In genomic region chr12:112653157-112653824, GRCm38 (mm10) we compare ENCODE assay signal across 7 mouse cellular contexts. TPM values are rescaled to one million over a fixed set of nuclear protein-coding genes. Genes with fewer than 3 reads are reported as not detected.
DNase-seq lines count a peak whose midpoint lies in the region; ATAC-seq and TF ChIP-seq lines count a peak whose summit lies in the region.

No protein-coding gene starts in this region.

- no peak overlapping the region for H3K27ac ChIP-seq in embryonic facial prominence, embryonic 10.5 days (replicated peaks)
- H3K27ac ChIP-seq in kidney, adult 2 months (ENCODE audit: insufficient read depth, low read depth, low read length) = no peak overlapping the region
- H3K27ac ChIP-seq in limb, embryonic 13.5 days = no peak overlapping the region
- H3K27ac ChIP-seq in midbrain, embryonic 16.5 days (ENCODE audit: low read length) = no peak overlapping the region
- H3K27ac ChIP-seq in spleen, adult 2 months (ENCODE audit: insufficient read depth, low read length) = no peak overlapping the region

- no peak for TF ChIP-seq POLR2A in kidney, adult 2 months (IDR thresholded peaks at IDR 0.05; ENCODE audit: low read depth, low read length)
- TF ChIP-seq POLR2A in spleen, adult 2 months (IDR thresholded peaks at IDR 0.05; ENCODE audit: low read depth, low read length) = no peak

- H3K4me1 ChIP-seq in embryonic facial prominence, embryonic 10.5 days = 0 out of 2 replicates have a peak, but pooled peaks cover 6% of the 10 kb centered on the region
- no peaks in the 10 kb centered on the region for H3K4me1 ChIP-seq in kidney, adult 2 months (ENCODE audit: control insufficient read depth, insufficient read depth, low read length)
- H3K4me1 ChIP-seq in limb, embryonic 13.5 days = 0 out of 2 replicates have a peak, but pooled peaks cover 5% of the 10 kb centered on the region
- H3K4me1 ChIP-seq in midbrain, embryonic 16.5 days (ENCODE audit: control insufficient read depth, insufficient read depth, low read length) = no peaks in the 10 kb centered on the region
- H3K4me1 ChIP-seq in spleen, adult 2 months (ENCODE audit: control insufficient read depth, insufficient read depth, insufficient read length) = no peaks in the 10 kb centered on the region

- 62% methylated on average over 7 of the region's 7 CpGs for whole genome bisulfite sequencing in embryonic facial prominence, embryonic 10.5 days
- 31% methylated on average over 7 of the region's 7 CpGs for WGBS in kidney, adult 2 months
- 57% methylated on average over 7 of the region's 7 CpGs for WGBS in limb, embryonic 13.5 days
- WGBS in midbrain, embryonic 16.5 days = 54% methylated on average over 7 of the region's 7 CpGs
- 62% methylated on average over 7 of the region's 7 CpGs for WGBS in spleen, adult 2 months

- ATAC-seq in limb, embryonic 13.5 days (ENCODE audit: low FRiP score, low read depth) = peak; percentile 45
- peak; percentile 62 for ATAC-seq in midbrain, embryonic 16.5 days

- H3K9ac ChIP-seq in limb, embryonic 13.5 days = no peak overlapping the region
- no peak overlapping the region for H3K9ac ChIP-seq in midbrain, embryonic 16.5 days (ENCODE audit: low read depth, low read length)

- no peak overlapping the region for H3K4me2 ChIP-seq in limb, embryonic 13.5 days (replicated peaks)
- no peak overlapping the region for H3K4me2 ChIP-seq in midbrain, embryonic 16.5 days (ENCODE audit: low read length)

- no peak overlapping the region for H3K4me3 ChIP-seq in embryonic facial prominence, embryonic 10.5 days
- H3K4me3 ChIP-seq in kidney, adult 2 months (ENCODE audit: insufficient read depth, low read depth, low read length) = no peak overlapping the region
- no peak overlapping the region for H3K4me3 ChIP-seq in limb, embryonic 13.5 days
- no peak overlapping the region for H3K4me3 ChIP-seq in midbrain, embryonic 16.5 days (ENCODE audit: low read depth, low read length)
- no peak overlapping the region for H3K4me3 ChIP-seq in spleen, adult 2 months (ENCODE audit: extremely low read depth, insufficient read depth, insufficient read length)

- H3K36me3 ChIP-seq in embryonic facial prominence, embryonic 10.5 days (replicated peaks) = peaks cover 100% of the 10 kb centered on the region
- no peaks in the 10 kb centered on the region for H3K36me3 ChIP-seq in kidney, adult 2 months (ENCODE audit: control insufficient read depth, insufficient read depth, low read length)
- peaks cover 99% of the 10 kb centered on the region for H3K36me3 ChIP-seq in limb, embryonic 13.5 days
- peaks cover 33% of the 10 kb centered on the region for H3K36me3 ChIP-seq in midbrain, embryonic 16.5 days (ENCODE audit: control insufficient read depth, insufficient read depth, low read length)
- peaks cover 36% of the 10 kb centered on the region for H3K36me3 ChIP-seq in spleen, adult 2 months (ENCODE audit: control insufficient read depth, insufficient read depth, low read length)

- no peaks in the 10 kb centered on the region for H3K9me3 ChIP-seq in embryonic facial prominence, embryonic 10.5 days
- H3K9me3 ChIP-seq in limb, embryonic 13.5 days = no peaks in the 10 kb centered on the region
- H3K9me3 ChIP-seq in midbrain, embryonic 16.5 days (replicated peaks; ENCODE audit: control insufficient read depth, low read length, poor library complexity, severe bottlenecking) = no peaks in the 10 kb centered on the region

- DNase-seq in adrenal gland, adult 8-10 months = peak; percentile 81
- peak; percentile 80 for DNase-seq in embryonic facial prominence, embryonic 10.5 days (ENCODE audit: low spot score)
- DNase-seq in heart, adult 8-10 months (ENCODE audit: low spot score) = peak; percentile 87
- peak; percentile 91 for DNase-seq in kidney, adult 2 months
- peak; percentile 64 to 83 for DNase-seq in spleen, adult 2 months (ENCODE audit: low read depth in 1 of 2, low spot score in 2 of 2)

- H3K27me3 ChIP-seq in embryonic facial prominence, embryonic 10.5 days (replicated peaks; ENCODE audit: low read depth, poor library complexity, severe bottlenecking) = no peaks in the 10 kb centered on the region
- no peaks in the 10 kb centered on the region for H3K27me3 ChIP-seq in kidney, adult 2 months (replicated peaks; ENCODE audit: control insufficient read depth, insufficient read depth, low read length)
- no peaks in the 10 kb centered on the region for H3K27me3 ChIP-seq in limb, embryonic 13.5 days
- no peaks in the 10 kb centered on the region for H3K27me3 ChIP-seq in midbrain, embryonic 16.5 days (ENCODE audit: control insufficient read depth, insufficient read depth, low read depth, low read length)
- H3K27me3 ChIP-seq in spleen, adult 2 months (ENCODE audit: control insufficient read depth, insufficient read depth, low read length) = no peaks in the 10 kb centered on the region

- TF ChIP-seq CTCF in kidney, adult 2 months (conservative IDR thresholded peaks at IDR 0.05; ENCODE audit: insufficient read depth, insufficient read length, low read depth, low read length) = peak; percentile 99
- TF ChIP-seq CTCF in spleen, adult 2 months (IDR thresholded peaks at IDR 0.05; ENCODE audit: extremely low read depth, insufficient read depth, insufficient read length, insufficient replicate concordance) = peak; percentile 91; the same call in 1 of the 2 replicates

RNA-seq across cellular contexts. Expression of gene Siva1, which starts 8.8 kb away (rescaled TPM):
- 10 to 100 TPM; 37.0 to 73.9 (median 51.5) TPM for total RNA-seq in adrenal gland, adult 8-10 months (2022)
- polyA plus RNA-seq in embryonic facial prominence, embryonic 10.5 days (2016; fragmentation: Nextera tagmentation; extraction: Ambion mirVana) = 332 TPM in 2 replicates
- 10 to 100 TPM; 28.3 to 35.2 (median 30.0) TPM for total RNA-seq in heart, adult 8-10 months (2022)
- polyA plus RNA-seq in kidney, adult 2 months (2012; rRNA removed) = 27.7 and 27.8 TPM in 2 replicates
- polyA plus RNA-seq in limb, embryonic 13.5 days (2015; fragmentation: Nextera tagmentation; extraction: Ambion mirVana) = 246 and 251 TPM in 2 replicates
- polyA plus RNA-seq in midbrain, embryonic 16.5 days (2015; fragmentation: Nextera tagmentation; extraction: Ambion mirVana) = 41.7 and 44.1 TPM in 2 replicates
- 31.6 and 42.5 TPM in 2 replicates for polyA plus RNA-seq in spleen, adult 2 months (2012; rRNA removed)

RNA-seq across cellular contexts. Expression of gene Akt1, which starts 21.4 kb away (rescaled TPM):
- total RNA-seq in adrenal gland, adult 8-10 months (2022) = 100 to 1,000 TPM; 275 to 460 (median 313) TPM
- polyA plus RNA-seq in embryonic facial prominence, embryonic 10.5 days (2016; fragmentation: Nextera tagmentation; extraction: Ambion mirVana) = 47.0 and 53.4 TPM in 2 replicates
- total RNA-seq in heart, adult 8-10 months (2022) = 100 to 1,000 TPM; 161 to 195 (median 179) TPM
- polyA plus RNA-seq in kidney, adult 2 months (2012; rRNA removed) = 85.3 and 90.6 TPM in 2 replicates
- polyA plus RNA-seq in limb, embryonic 13.5 days (2015; fragmentation: Nextera tagmentation; extraction: Ambion mirVana) = 62.5 and 71.0 TPM in 2 replicates
- polyA plus RNA-seq in midbrain, embryonic 16.5 days (2015; fragmentation: Nextera tagmentation; extraction: Ambion mirVana) = 58.7 and 60.4 TPM in 2 replicates
- polyA plus RNA-seq in spleen, adult 2 months (2012; rRNA removed) = 105 and 137 TPM in 2 replicates

RNA-seq across cellular contexts. Expression of gene Zbtb42, which starts 25.3 kb away (rescaled TPM):
- total RNA-seq in adrenal gland, adult 8-10 months (2022) = 10 to 100 TPM in 3 of 4 experiments, 1 to 10 TPM in 1; 8.7 to 20.1 (median 15.9) TPM
- 4.3 and 4.5 TPM in 2 replicates for polyA plus RNA-seq in embryonic facial prominence, embryonic 10.5 days (2016; fragmentation: Nextera tagmentation; extraction: Ambion mirVana)
- 1 to 10 TPM; 4.0 to 5.5 (median 4.9) TPM for total RNA-seq in heart, adult 8-10 months (2022)
- polyA plus RNA-seq in kidney, adult 2 months (2012; rRNA removed) = 10.7 and 12.1 TPM in 2 replicates
- polyA plus RNA-seq in limb, embryonic 13.5 days (2015; fragmentation: Nextera tagmentation; extraction: Ambion mirVana) = 2.2 and 2.4 TPM in 2 replicates
- polyA plus RNA-seq in midbrain, embryonic 16.5 days (2015; fragmentation: Nextera tagmentation; extraction: Ambion mirVana) = 0.73 and 1.2 TPM in 2 replicates
- polyA plus RNA-seq in spleen, adult 2 months (2012; rRNA removed) = 7.6 and 11.5 TPM in 2 replicates

RNA-seq across cellular contexts. Expression of gene Adssl1, which starts 33.4 kb away (rescaled TPM):
- 10 to 100 TPM; 15.2 to 53.1 (median 30.7) TPM for total RNA-seq in adrenal gland, adult 8-10 months (2022)
- polyA plus RNA-seq in embryonic facial prominence, embryonic 10.5 days (2016; fragmentation: Nextera tagmentation; extraction: Ambion mirVana) = 4.0 and 4.3 TPM in 2 replicates
- total RNA-seq in heart, adult 8-10 months (2022) = 100 to 1,000 TPM; 184 to 207 (median 193) TPM
- 8.1 and 10.4 TPM in 2 replicates for polyA plus RNA-seq in kidney, adult 2 months (2012; rRNA removed)
- 12.8 and 14.7 TPM in 2 replicates for polyA plus RNA-seq in limb, embryonic 13.5 days (2015; fragmentation: Nextera tagmentation; extraction: Ambion mirVana)
- 4.0 and 4.2 TPM in 2 replicates for polyA plus RNA-seq in midbrain, embryonic 16.5 days (2015; fragmentation: Nextera tagmentation; extraction: Ambion mirVana)
- polyA plus RNA-seq in spleen, adult 2 months (2012; rRNA removed) = 10.7 and 18.8 TPM in 2 replicates
